Mouse (Mus musculus) erythroblast, embryonic 14.5 days (primary cell): ENCODE results near the gene Tradd.

ENCODE experiments used
- GATA1 ChIP-seq: IDR thresholded peaks from 2 replicates; pipeline ENCODE4 v1.6.1; 2012; ENCODE audit warnings: low read length, inconsistent platforms, mixed read lengths
- TAL1 ChIP-seq: IDR thresholded peaks from 3 replicates; pipeline ENCODE4 v1.6.1; 2012; ENCODE audit warnings: low read length, inconsistent platforms, mixed read lengths

DNA sequence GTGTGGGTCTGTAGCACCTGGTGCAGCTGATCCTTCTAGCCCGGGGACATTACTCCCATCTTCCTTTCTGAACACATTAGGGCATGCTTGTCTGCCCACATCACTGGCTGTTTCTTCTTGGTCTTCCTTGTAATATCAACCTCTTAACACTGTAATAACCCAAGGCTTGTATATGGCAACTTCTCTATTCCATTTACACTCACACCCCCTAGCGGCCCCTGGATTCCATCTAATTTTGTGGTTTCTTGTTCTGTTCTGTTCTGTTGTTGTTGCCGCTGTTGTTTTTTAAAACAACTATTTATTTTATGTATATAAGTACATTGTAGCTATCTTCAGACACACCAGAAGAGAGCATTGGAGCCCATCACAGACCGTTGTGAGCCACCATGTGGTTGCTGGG lies 22.5 kb upstream of the Tradd start:
- TF ChIP-seq TAL1, result no peak
- TF ChIP-seq GATA1, result no peak
